Mouse (Mus musculus) lung, embryonic 14.5 days (tissue): Measurements from ENCODE around the gene Vmn2r117. TPM values are rescaled to one million over a fixed set of nuclear protein-coding genes. Genes with fewer than 3 reads are reported as not detected.
"Not testable (repeated sequence)": the region's sequence is repeated elsewhere in the genome, so short reads cannot be mapped to it uniquely, and the experiment has no call there.

Experiments
- ATAC-seq: fragments of 200-750 bp; cut with Nextera tagmentation; 2 replicates; pipeline ENCODE4 v1.8.0; 2017; ENCODE audit warnings: mild to moderate bottlenecking, moderate TSS enrichment, moderate library complexity; ENCODE audit not compliant: insufficient read depth
- DNase-seq: peaks from one replicate; pipeline ENCODE4 v3.0.0-alpha.2; 2015
- H3K27ac ChIP-seq: fragments of 300-500 bp; sonication (generic); 2 replicates; pipeline ENCODE4 v1.5.1; 2014; ENCODE audit warnings: low read depth, mild to moderate bottlenecking, moderate library complexity
- H3K27me3 ChIP-seq: fragments of 300-500 bp; sonication (generic); 2 replicates; pipeline ENCODE4 v1.6.1; 2014; ENCODE audit warnings: low read length, control low read depth; ENCODE audit not compliant: insufficient read depth
- H3K36me3 ChIP-seq: fragments of 300-500 bp; sonication (generic); 2 replicates; pipeline ENCODE4 v1.6.1; 2014; ENCODE audit warnings: control low read depth; ENCODE audit not compliant: insufficient read depth
- H3K4me1 ChIP-seq: fragments of 300-500 bp; sonication (generic); 2 replicates; pipeline ENCODE4 v1.6.1; 2014; ENCODE audit warnings: antibody characterized with exemption, control low read depth; ENCODE audit not compliant: insufficient read depth
- H3K4me2 ChIP-seq: fragments of 300-500 bp; sonication (generic); 2 replicates; pipeline ENCODE4 v1.6.1; 2014; ENCODE audit warnings: mild to moderate bottlenecking
- H3K4me3 ChIP-seq: fragments of 300-500 bp; sonication (generic); 2 replicates; pipeline ENCODE4 v1.5.1; 2014; ENCODE audit warnings: low read depth, low read length
- H3K9ac ChIP-seq: fragments of 300-500 bp; sonication (generic); 2 replicates; pipeline ENCODE4 v1.6.1; 2014
- H3K9me3 ChIP-seq: fragments of 300-500 bp; sonication (generic); 2 replicates; pipeline ENCODE4 v1.6.1; 2016; ENCODE audit warnings: low read depth, low read length, control low read depth
- CTCF ChIP-seq: IDR thresholded peaks from 2 replicates; pipeline ENCODE4 v1.5.1; 2016; ENCODE audit warnings: antibody characterized with exemption, low read depth
- WGBS: fragments of 180-500 bp; shearing (Covaris S2); extraction: QIAGEN DNeasy Blood & Tissue Kit; methylation state at CpG from one replicate; pipeline ENCODE4 v1.1.7; 2014; 5-methylcytosine and 5-hydroxymethylcytosine counted together
- polyA plus RNA-seq: library from polyadenylated mRNA; unstranded; fragments of >200 nt; fragmentation: Nextera tagmentation; extraction: Ambion mirVana; gene quantifications from 2 replicates; pipeline ENCODE4 v1.2.1, GENCODE M21; 2014

Gene Vmn2r117
- polyA plus RNA-seq = not detected in 2 replicates

DNA sequence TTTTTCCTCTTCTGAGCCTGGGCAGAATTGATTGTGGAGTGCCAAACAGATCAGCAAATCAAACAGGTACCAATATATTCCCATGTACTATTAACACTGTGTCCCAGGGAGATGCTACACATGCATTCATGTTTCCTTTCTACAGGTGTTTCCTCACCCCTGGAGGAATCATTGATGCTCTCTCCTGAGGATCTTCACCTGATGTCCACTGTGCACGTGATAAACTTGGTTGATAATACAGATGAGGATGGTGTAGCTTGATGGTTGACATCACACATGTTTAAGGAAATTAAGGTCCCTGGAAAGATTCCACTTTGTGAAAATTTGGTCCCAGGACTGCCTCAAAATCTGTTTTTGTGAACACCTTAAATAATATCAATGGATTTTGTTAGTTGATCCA is at the start of gene Vmn2r117:
Gene Vmn2r117, minus strand, starts transcription at position 101 of the 400 bp plus-strand sequence.
- DNase-seq, H3K27ac ChIP-seq, ATAC-seq, H3K4me3 ChIP-seq, H3K4me1 ChIP-seq, H3K27me3 ChIP-seq, H3K36me3 ChIP-seq, H3K9me3 ChIP-seq, H3K9ac ChIP-seq, H3K4me2 ChIP-seq: not testable (repeated sequence)
- WGBS = 50% methylated on average over 1 of the region's 1 CpGs

DNA sequence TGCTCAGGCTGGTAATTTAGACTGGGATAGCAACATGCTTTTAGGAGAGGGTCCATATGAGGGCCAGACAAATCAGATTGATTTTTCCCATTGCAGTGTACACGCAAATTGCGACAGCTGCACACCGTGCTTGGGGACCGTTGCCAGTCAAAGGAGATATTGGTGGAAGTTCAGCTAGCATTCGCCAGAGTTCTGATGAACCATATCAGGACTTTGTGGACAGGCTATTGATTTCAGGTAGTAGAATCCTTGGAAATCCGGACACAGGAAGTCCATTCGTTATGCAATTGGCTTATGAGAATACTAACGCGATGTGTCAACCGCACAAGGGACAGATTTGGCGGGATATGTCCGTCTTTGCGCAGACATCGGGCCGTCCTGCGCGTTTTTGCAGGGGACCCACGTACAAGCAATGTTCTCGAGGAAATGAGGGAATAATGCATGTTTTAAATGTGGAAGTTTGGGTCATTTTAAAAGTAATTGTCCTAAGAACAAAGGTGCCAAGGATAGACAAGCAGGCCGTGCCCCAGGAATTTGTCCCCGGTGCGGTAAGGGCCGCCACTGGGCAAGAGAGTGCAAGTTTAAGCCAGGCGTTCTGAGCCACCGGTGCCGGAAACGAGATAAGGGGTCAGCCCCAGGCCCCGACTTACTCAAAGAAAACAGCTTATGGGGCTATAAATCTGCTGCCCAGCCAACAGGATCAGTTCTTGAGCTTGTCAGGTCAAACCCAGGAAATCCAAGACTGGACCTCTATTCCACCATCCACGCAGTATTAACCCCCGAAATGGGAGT is 43.6 kb upstream of the Vmn2r117 start:
- H3K27me3 ChIP-seq, H3K9ac ChIP-seq, ATAC-seq, H3K4me1 ChIP-seq, H3K9me3 ChIP-seq, H3K27ac ChIP-seq, H3K36me3 ChIP-seq, DNase-seq, H3K4me2 ChIP-seq, H3K4me3 ChIP-seq: not testable (repeated sequence)
- WGBS = 62% methylated on average over 30 of the region's 30 CpGs

DNA sequence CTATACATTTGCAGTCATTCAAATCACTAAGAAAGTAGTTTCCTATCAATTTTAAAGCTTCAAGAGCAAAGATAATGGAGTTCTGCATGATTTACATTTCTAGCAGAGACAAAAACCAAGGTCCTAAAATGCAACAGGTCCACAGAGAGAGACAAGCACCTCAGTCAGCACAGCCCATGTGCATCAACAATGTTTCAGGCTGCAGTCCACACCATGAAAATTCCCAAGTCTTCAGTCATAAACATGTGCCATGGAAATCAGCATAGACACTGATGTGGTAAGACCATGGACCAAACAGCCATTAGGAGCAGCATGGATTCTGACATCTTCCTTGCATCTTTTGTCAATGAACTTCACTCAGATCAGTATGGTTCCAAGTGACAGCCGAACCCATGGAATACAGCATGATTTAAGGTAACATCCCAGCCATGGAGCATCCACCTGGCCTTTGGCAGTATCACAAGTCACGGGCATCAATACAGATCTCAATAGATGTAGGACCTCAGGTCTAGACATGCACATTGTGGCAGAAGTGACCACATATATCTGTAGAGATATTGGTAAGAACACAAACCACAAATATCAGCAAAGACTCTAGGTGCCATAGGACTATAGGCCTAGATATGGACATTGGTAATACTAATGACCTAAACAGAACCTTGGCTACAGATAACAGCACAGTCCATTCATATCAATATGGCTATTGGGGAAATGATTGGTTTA is 39.4 kb upstream of the Vmn2r117 start:
- Histone ChIP-seq H3K4me2 (no peak overlapping the region), H3K4me3 (no peak overlapping the region), H3K9me3 (0 out of 2 replicates have a peak, but pooled peaks cover 4% of the 10 kb centered on the region), H3K27me3 (no peaks in the 10 kb centered on the region), H3K36me3 (no peaks in the 10 kb centered on the region), H3K27ac (no peak overlapping the region), H3K4me1 (no peaks in the 10 kb centered on the region), H3K9ac (no peak overlapping the region)
- no peak for TF ChIP-seq CTCF
- DNase-seq (peak; percentile 2), ATAC-seq (no peak)
- WGBS = 67% methylated on average over 2 of the region's 2 CpGs

GRCm38 (mm10) chr17:23433150-23433679 is 46.3 kb downstream of the Vmn2r117 start:
- DNase-seq = no peak
- no peak overlapping the region for H3K4me3 ChIP-seq
- no peak for TF ChIP-seq CTCF
- 76% methylated on average over 6 of the region's 6 CpGs for WGBS
- no peak for ATAC-seq
- no peak overlapping the region for H3K27ac ChIP-seq
- H3K4me2 ChIP-seq = no peak overlapping the region
- H3K27me3 ChIP-seq = no peaks in the 10 kb centered on the region
- no peaks in the 10 kb centered on the region; the same call in 1 of the 2 replicates for H3K9me3 ChIP-seq
- H3K9ac ChIP-seq = no peak overlapping the region
- H3K4me1 ChIP-seq = no peaks in the 10 kb centered on the region
- H3K36me3 ChIP-seq = no peaks in the 10 kb centered on the region

Other genes with a start within 250 kb of the Vmn2r117 start
- gene Vmn2r114, start 167.2 kb downstream of the Vmn2r117 start, polyA plus RNA-seq = not detected in 2 replicates
- not detected in 2 replicates for gene Vmn2r115, start 136.0 kb downstream of the Vmn2r117 start, polyA plus RNA-seq
- gene Vmn2r116, start 95.1 kb downstream of the Vmn2r117 start, polyA plus RNA-seq = not detected in 2 replicates
- gene Zfp213, start 84.5 kb upstream of the Vmn2r117 start, polyA plus RNA-seq = 21.8 and 24.7 TPM in 2 replicates
- 12.3 and 15.6 TPM in 2 replicates for gene Zfp13, start 119.8 kb upstream of the Vmn2r117 start, polyA plus RNA-seq
- 0.53 and 0.74 TPM in 2 replicates for gene Zscan10, start 121.2 kb upstream of the Vmn2r117 start, polyA plus RNA-seq
- 0.31 and 0.86 TPM in 2 replicates for gene Mmp25, start 165.6 kb upstream of the Vmn2r117 start, polyA plus RNA-seq
- gene Bicdl2, start 180.8 kb upstream of the Vmn2r117 start, polyA plus RNA-seq = 1.3 and 1.9 TPM in 2 replicates
- 63.8 and 71.1 TPM in 2 replicates for gene Hcfc1r1, start 193.9 kb upstream of the Vmn2r117 start, polyA plus RNA-seq
- 47.4 and 49.6 TPM in 2 replicates for gene Thoc6, start 194.2 kb upstream of the Vmn2r117 start, polyA plus RNA-seq
- gene Tnfrsf12a, start 197.8 kb upstream of the Vmn2r117 start, polyA plus RNA-seq = 21.6 and 24.0 TPM in 2 replicates
- gene Cldn6, start 199.6 kb upstream of the Vmn2r117 start, polyA plus RNA-seq = 207 and 219 TPM in 2 replicates
- gene Cldn9, start 204.3 kb upstream of the Vmn2r117 start, polyA plus RNA-seq = 5.1 and 6.2 TPM in 2 replicates
- gene 1520401A03Rik, start 243.1 kb upstream of the Vmn2r117 start, polyA plus RNA-seq = 0.17 TPM in 1 of 2 replicates, not detected in the other
- gene Pkmyt1, start 246.6 kb upstream of the Vmn2r117 start, polyA plus RNA-seq = 68.4 and 79.0 TPM in 2 replicates